Mouse (Mus musculus): ENCODE results near the gene Trf.

- TF ChIP-seq CTCF (IDR thresholded peaks at IDR 0.05; ENCODE audit: low read depth): no peak
- TF ChIP-seq EP300 (IDR thresholded peaks at IDR 0.05; ENCODE audit: low read depth): no peak
Measured at GRCm38 (mm10) chr9:103184855-103185254, 45.4 kb downstream of the Trf start.

All from heart, postnatal 0 days (tissue).